ENCODE assay signal across 8 mouse cellular contexts in genomic region chr11:100570430-100571201, GRCm38 (mm10). TPM values are rescaled to one million over a fixed set of nuclear protein-coding genes. Genes with fewer than 3 reads are reported as not detected.
DNase-seq lines count a peak whose midpoint lies in the region; ATAC-seq and TF ChIP-seq lines count a peak whose summit lies in the region.

No protein-coding gene starts in this region.

- H3K4me3 ChIP-seq in MEL (ENCODE audit: control insufficient read depth in 1 of 2, insufficient read depth in 1 of 2, low read depth in 2 of 2, low read length in 2 of 2), result no peak overlapping the region
- peak overlapping the region; percentile 21 for H3K4me3 ChIP-seq in forebrain, embryonic 13.5 days
- 0 out of 2 replicates have a peak overlapping the region, but pooled peaks have one; percentile 5 for H3K4me3 ChIP-seq in lung, embryonic 15.5 days
- H3K4me3 ChIP-seq in olfactory bulb, adult 2 months (ENCODE audit: insufficient read depth, low read depth, low read length), result peak overlapping the region; percentile 37

- no peak overlapping the region for H3K27ac ChIP-seq in MEL (ENCODE audit: control insufficient read depth, low read depth, low read length)
- H3K27ac ChIP-seq in forebrain, embryonic 13.5 days, result no peak overlapping the region
- H3K27ac ChIP-seq in lung, embryonic 15.5 days, result no peak overlapping the region
- no peak overlapping the region for H3K27ac ChIP-seq in olfactory bulb, adult 2 months (ENCODE audit: insufficient read depth, low read depth, low read length)

- H3K4me1 ChIP-seq in MEL (ENCODE audit: control insufficient read depth in 1 of 2, insufficient read depth in 2 of 2, low read length in 2 of 2), result peaks cover 2 to 14% of the 10 kb centered on the region in 2 experiments; a peak in 3 of 4 replicates
- H3K4me1 ChIP-seq in forebrain, embryonic 13.5 days, result peaks cover 19% of the 10 kb centered on the region
- peaks cover 16% of the 10 kb centered on the region for H3K4me1 ChIP-seq in lung, embryonic 15.5 days
- peaks cover 17% of the 10 kb centered on the region for H3K4me1 ChIP-seq in olfactory bulb, adult 2 months (ENCODE audit: control insufficient read depth, insufficient read depth, low read length)

- peak overlapping the region; percentile 57 for H3K4me2 ChIP-seq in forebrain, embryonic 13.5 days
- peak overlapping the region; percentile 43 for H3K4me2 ChIP-seq in lung, embryonic 15.5 days

- peak; percentile 81 to 94 (median 91) for TF ChIP-seq CTCF in MEL (IDR thresholded peaks at IDR 0.05 in 2 of 3, conservative IDR thresholded peaks at IDR 0.05 in 1 of 3; ENCODE audit: control insufficient read depth in 1 of 3, insufficient read depth in 1 of 3, low read depth in 2 of 3, low read length in 3 of 3, poor library complexity in 1 of 3, severe bottlenecking in 1 of 3)
- TF ChIP-seq CTCF in olfactory bulb, adult 2 months (IDR thresholded peaks at IDR 0.05; ENCODE audit: insufficient read depth, low read depth, low read length), result peak; percentile 6; the same call in 1 of the 2 replicates

- intact Hi-C loops in heart, postnatal 36 days (cut with DNase I), result loop anchor here (1.0 to 5.0 kb wide), 5 partner anchors 48 to 387 kb away; partner anchors contain the start of genes Hcrt and Nkiras2

- no peaks in the 10 kb centered on the region for H3K27me3 ChIP-seq in MEL (ENCODE audit: control insufficient read depth in 1 of 2, insufficient read depth in 2 of 2, low read length in 2 of 2)
- peaks cover 20% of the 10 kb centered on the region for H3K27me3 ChIP-seq in forebrain, embryonic 13.5 days
- peaks cover 3% of the 10 kb centered on the region; the same call in 1 of the 2 replicates for H3K27me3 ChIP-seq in lung, embryonic 15.5 days

- no peaks in the 10 kb centered on the region; the same call in 1 of the 2 replicates for H3K79me2 ChIP-seq in MEL (ENCODE audit: control insufficient read depth, insufficient read depth, low read length, poor library complexity)

- H3K9me3 ChIP-seq in MEL (replicated peaks; ENCODE audit: insufficient read depth, low read length), result no peaks in the 10 kb centered on the region
- no peaks in the 10 kb centered on the region for H3K9me3 ChIP-seq in forebrain, embryonic 13.5 days (replicated peaks)
- H3K9me3 ChIP-seq in lung, embryonic 15.5 days, result no peaks in the 10 kb centered on the region

- H3K36me3 ChIP-seq in MEL (ENCODE audit: control insufficient read depth in 1 of 2, insufficient read depth in 2 of 2, low read length in 2 of 2), result peaks cover 0 to 4% of the 10 kb centered on the region in 2 experiments; a peak in 2 of 4 replicates
- H3K36me3 ChIP-seq in forebrain, embryonic 13.5 days (ENCODE audit: poor library complexity, severe bottlenecking), result no peaks in the 10 kb centered on the region
- H3K36me3 ChIP-seq in lung, embryonic 15.5 days, result no peaks in the 10 kb centered on the region

- DNase-seq in MEL (ENCODE audit: low read depth, low spot score), result peak; percentile 86
- peak; percentile 77 to 78 for DNase-seq in heart, postnatal 36 days
- DNase-seq in layer of hippocampus, adult 8-10 months (ENCODE audit: low spot score in 2 of 2), result peak; percentile 71 to 83
- peak; percentile 69 for DNase-seq in thymus, postnatal 0 days (ENCODE audit: low spot score)

- no peak for TF ChIP-seq POLR2A in MEL (IDR thresholded peaks at IDR 0.05; ENCODE audit: control insufficient read depth in 1 of 2, insufficient read depth in 1 of 2, low read depth in 1 of 2, low read length in 2 of 2, poor library complexity in 1 of 2)
- no peak for TF ChIP-seq POLR2A in olfactory bulb, adult 2 months (IDR thresholded peaks at IDR 0.05; ENCODE audit: insufficient read depth, low read depth, low read length)

- no peak for TF ChIP-seq EP300 in MEL (IDR thresholded peaks at IDR 0.05; ENCODE audit: low read depth in 1 of 2, low read length in 2 of 2)

- ATAC-seq in cerebellum, adult (ENCODE audit: insufficient number of reproducible peaks, low FRiP score, low TSS enrichment), result peak; percentile 43; the same call in 1 of the 2 replicates
- ATAC-seq in forebrain, embryonic 13.5 days, result peak; percentile 60
- ATAC-seq in lung, embryonic 15.5 days (ENCODE audit: borderline replicate concordance, extremely low read depth, low FRiP score, low TSS enrichment), result no peak

- WGBS in forebrain, embryonic 13.5 days, result 7% methylated on average over 8 of the region's 8 CpGs
- whole genome bisulfite sequencing in lung, embryonic 15.5 days, result 6% methylated on average over 8 of the region's 8 CpGs
- WGBS in olfactory bulb, adult 2 months, result 4% methylated on average over 8 of the region's 8 CpGs

- no peak overlapping the region for H3K9ac ChIP-seq in MEL (ENCODE audit: control insufficient read depth, low read depth, low read length, poor library complexity, severe bottlenecking)
- peak overlapping the region; percentile 51; the same call in 1 of the 2 replicates for H3K9ac ChIP-seq in forebrain, embryonic 13.5 days
- no peak overlapping the region for H3K9ac ChIP-seq in lung, embryonic 15.5 days

- peak; percentile 97 for TF ChIP-seq RAD21 in MEL (IDR thresholded peaks at IDR 0.05; ENCODE audit: low read depth, low read length)

TF ChIP-seq in MEL, 35 proteins besides CTCF, POLR2A, EP300 and RAD21 (continues in another document):
- TF ChIP-seq MAX (IDR thresholded peaks at IDR 0.05; ENCODE audit: low read length) (0 out of 2 replicates have a peak, but pooled peaks have one; percentile 5), ELF1 (IDR thresholded peaks at IDR 0.05; ENCODE audit: low read depth, low read length) (peak; percentile 59)

RNA-seq across cellular contexts. Expression of gene Cnp, which starts 4.1 kb away (rescaled TPM):
- 19.0 and 20.1 TPM in 2 replicates for total RNA-seq in MEL (2012; rRNA removed)
- polyA plus RNA-seq in MEL (2012; ENCODE audit: insufficient read depth in 1 of 2, insufficient read length in 2 of 2, low read depth in 1 of 2, low replicate concordance in 2 of 2, missing spikeins in 1 of 2), result 10 to 100 TPM in 1 of 2 experiments, not detected in 1; 20.8 TPM
- polyA plus RNA-seq in forebrain, embryonic 13.5 days (2015; fragmentation: Nextera tagmentation; extraction: Ambion mirVana), result 20.1 and 20.8 TPM in 2 replicates
- total RNA-seq in heart, postnatal 36 days (2021), result 1 to 10 TPM; 5.5 to 7.2 TPM
- total RNA-seq in layer of hippocampus, adult 8-10 months (2022), result 100 to 1,000 TPM; 162 to 216 (median 203) TPM
- polyA plus RNA-seq in lung, embryonic 15.5 days (2015; fragmentation: Nextera tagmentation; extraction: Ambion mirVana), result 28.7 and 32.3 TPM in 2 replicates
- polyA plus RNA-seq in olfactory bulb, adult 2 months (2012; ENCODE audit: insufficient read depth, insufficient read length, low replicate concordance, missing spikeins), result not detected in 2 replicates
- 167 and 169 TPM in 2 replicates for polyA plus RNA-seq in thymus, postnatal 0 days (2015; fragmentation: Nextera tagmentation; extraction: Ambion mirVana)

RNA-seq across cellular contexts. Expression of gene Ttc25, which starts 25.2 kb away (rescaled TPM):
- total RNA-seq in MEL (2012; rRNA removed), result 0.23 and 0.46 TPM in 2 replicates
- under 1 TPM in 1 of 2 experiments, not detected in 1; 0.92 TPM for polyA plus RNA-seq in MEL (2012; ENCODE audit: insufficient read depth in 1 of 2, insufficient read length in 2 of 2, low read depth in 1 of 2, low replicate concordance in 2 of 2, missing spikeins in 1 of 2)
- 1.6 and 1.9 TPM in 2 replicates for polyA plus RNA-seq in forebrain, embryonic 13.5 days (2015; fragmentation: Nextera tagmentation; extraction: Ambion mirVana)
- total RNA-seq in heart, postnatal 36 days (2021), result under 1 TPM; 0.22 to 0.49 TPM
- total RNA-seq in layer of hippocampus, adult 8-10 months (2022), result 1 to 10 TPM in 3 of 4 experiments, under 1 TPM in 1; 0.71 to 1.9 (median 1.6) TPM
- 1.6 and 2.6 TPM in 2 replicates for polyA plus RNA-seq in lung, embryonic 15.5 days (2015; fragmentation: Nextera tagmentation; extraction: Ambion mirVana)
- polyA plus RNA-seq in olfactory bulb, adult 2 months (2012; ENCODE audit: insufficient read depth, insufficient read length, low replicate concordance, missing spikeins), result not detected in 2 replicates
- 0.56 and 0.57 TPM in 2 replicates for polyA plus RNA-seq in thymus, postnatal 0 days (2015; fragmentation: Nextera tagmentation; extraction: Ambion mirVana)

RNA-seq across cellular contexts. Expression of gene Acly, which starts 42.8 kb away (rescaled TPM):
- total RNA-seq in MEL (2012; rRNA removed), result 220 and 234 TPM in 2 replicates
- 100 to 1,000 TPM in 1 of 2 experiments, not detected in 1; 167 TPM for polyA plus RNA-seq in MEL (2012; ENCODE audit: insufficient read depth in 1 of 2, insufficient read length in 2 of 2, low read depth in 1 of 2, low replicate concordance in 2 of 2, missing spikeins in 1 of 2)
- polyA plus RNA-seq in forebrain, embryonic 13.5 days (2015; fragmentation: Nextera tagmentation; extraction: Ambion mirVana), result 251 and 271 TPM in 2 replicates
- total RNA-seq in heart, postnatal 36 days (2021), result 10 to 100 TPM; 27.3 to 38.1 TPM
- 100 to 1,000 TPM; 121 to 136 (median 128) TPM for total RNA-seq in layer of hippocampus, adult 8-10 months (2022)
- polyA plus RNA-seq in lung, embryonic 15.5 days (2015; fragmentation: Nextera tagmentation; extraction: Ambion mirVana), result 151 and 153 TPM in 2 replicates
- not detected in 2 replicates for polyA plus RNA-seq in olfactory bulb, adult 2 months (2012; ENCODE audit: insufficient read depth, insufficient read length, low replicate concordance, missing spikeins)
- 99.2 and 109 TPM in 2 replicates for polyA plus RNA-seq in thymus, postnatal 0 days (2015; fragmentation: Nextera tagmentation; extraction: Ambion mirVana)

RNA-seq across cellular contexts. Expression of gene Nkiras2, which starts 48.4 kb away (rescaled TPM):
- total RNA-seq in MEL (2012; rRNA removed), result 37.1 and 40.5 TPM in 2 replicates
- 10 to 100 TPM in 1 of 2 experiments, not detected in 1; 49.9 TPM for polyA plus RNA-seq in MEL (2012; ENCODE audit: insufficient read depth in 1 of 2, insufficient read length in 2 of 2, low read depth in 1 of 2, low replicate concordance in 2 of 2, missing spikeins in 1 of 2)
- 94.7 and 101 TPM in 2 replicates for polyA plus RNA-seq in forebrain, embryonic 13.5 days (2015; fragmentation: Nextera tagmentation; extraction: Ambion mirVana)
- total RNA-seq in heart, postnatal 36 days (2021), result 10 to 100 TPM; 57.2 to 59.2 TPM
- total RNA-seq in layer of hippocampus, adult 8-10 months (2022), result 10 to 100 TPM; 11.7 to 13.4 (median 12.1) TPM
- 57.1 and 58.7 TPM in 2 replicates for polyA plus RNA-seq in lung, embryonic 15.5 days (2015; fragmentation: Nextera tagmentation; extraction: Ambion mirVana)
- polyA plus RNA-seq in olfactory bulb, adult 2 months (2012; ENCODE audit: insufficient read depth, insufficient read length, low replicate concordance, missing spikeins), result not detected in 2 replicates
- 39.7 and 41.2 TPM in 2 replicates for polyA plus RNA-seq in thymus, postnatal 0 days (2015; fragmentation: Nextera tagmentation; extraction: Ambion mirVana)

RNA-seq across cellular contexts. Expression of gene Dnajc7, which starts 49.4 kb away (rescaled TPM):
- 230 and 233 TPM in 2 replicates for total RNA-seq in MEL (2012; rRNA removed)
- polyA plus RNA-seq in MEL (2012; ENCODE audit: insufficient read depth in 1 of 2, insufficient read length in 2 of 2, low read depth in 1 of 2, low replicate concordance in 2 of 2, missing spikeins in 1 of 2), result 100 to 1,000 TPM; 346 to 452 TPM
- 283 and 285 TPM in 2 replicates for polyA plus RNA-seq in forebrain, embryonic 13.5 days (2015; fragmentation: Nextera tagmentation; extraction: Ambion mirVana)
- 100 to 1,000 TPM; 123 to 133 TPM for total RNA-seq in heart, postnatal 36 days (2021)
- 100 to 1,000 TPM; 255 to 304 (median 273) TPM for total RNA-seq in layer of hippocampus, adult 8-10 months (2022)
- polyA plus RNA-seq in lung, embryonic 15.5 days (2015; fragmentation: Nextera tagmentation; extraction: Ambion mirVana), result 215 and 229 TPM in 2 replicates
- polyA plus RNA-seq in olfactory bulb, adult 2 months (2012; ENCODE audit: insufficient read depth, insufficient read length, low replicate concordance, missing spikeins), result 670 TPM in 1 of 2 replicates, not detected in the other
- 191 and 202 TPM in 2 replicates for polyA plus RNA-seq in thymus, postnatal 0 days (2015; fragmentation: Nextera tagmentation; extraction: Ambion mirVana)

Comparison
In these comparisons a context has a peak if more than half of its experiments do, and no peak if none do; other contexts are left out.
1. H3K4me3 ChIP-seq: peak in forebrain, embryonic 13.5 days (single experiment), lung, embryonic 15.5 days (single experiment) and olfactory bulb, adult 2 months (single experiment); none in MEL (0 of 2).
2. Peak in every context shown above with its lines, with median percentiles within 50 percentile points of each other: DNase-seq.